Mouse (Mus musculus) testis, adult 10 weeks (tissue): Measurements from ENCODE around the gene Gm35315. TPM values are rescaled to one million over a fixed set of nuclear protein-coding genes. Genes with fewer than 3 reads are reported as not detected.

Source experiments
- polyA plus RNA-seq: library from polyadenylated mRNA; stranded (reverse); fragments of 350-450 nt; fragmentation: Illumina TruSeq; extraction: RNeasy Lipid Tissue Mini Kit (QIAGEN cat#74804); gene quantifications from one replicate; pipeline ENCODE4 v1.2.3, GENCODE M21; 2014; ENCODE audit warnings: low read depth, low replicate concordance

The Gm35315 gene
- polyA plus RNA-seq = 1.4 TPM

GRCm38 (mm10) chr5:110094030-110094846, at the start of gene Gm35315:
TSS of gene Gm35315 (minus strand) at chr5:110094420.

DNA sequence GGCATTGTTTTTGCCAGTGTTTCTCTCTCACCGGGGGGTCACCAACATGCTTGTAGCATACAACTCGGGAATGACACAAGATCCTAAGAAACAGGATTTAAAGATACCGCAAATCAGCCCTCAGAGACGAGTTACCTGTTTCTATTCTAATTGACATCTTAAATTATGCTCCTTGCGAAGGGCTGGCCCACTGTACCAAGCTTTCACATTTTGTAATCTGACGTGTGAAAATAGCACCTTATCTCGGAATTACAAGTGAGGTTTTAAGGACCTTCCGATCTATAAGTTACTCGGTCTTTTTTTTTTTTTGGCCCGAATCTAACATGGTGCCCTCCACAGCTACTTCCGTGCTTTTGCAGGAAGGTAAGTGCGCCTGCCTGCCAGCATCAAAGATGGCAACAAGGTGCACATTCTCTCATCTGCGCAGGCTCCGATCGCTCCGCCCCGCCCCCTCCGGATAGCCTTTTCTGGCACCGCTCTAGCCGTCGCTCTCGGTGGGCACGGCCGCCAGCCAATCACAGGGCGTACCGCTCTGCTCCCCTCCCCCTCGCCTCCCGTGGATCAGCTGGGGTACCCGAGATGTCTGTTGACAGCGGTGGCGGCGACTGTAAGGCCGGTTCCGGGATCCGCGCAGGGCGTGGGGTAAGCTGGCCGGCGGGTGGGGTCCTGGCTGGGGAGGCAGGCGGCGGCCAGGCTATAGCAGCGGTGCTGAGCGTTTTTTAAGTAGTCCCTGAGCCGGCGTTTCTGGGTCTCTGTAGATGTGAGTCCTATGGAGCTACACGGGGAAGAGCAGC, 41.3 kb upstream of the Gm35315 start, which contains the start of gene Chfr:
TSS of gene Chfr (plus strand) at position 550 of the 794 bp plus-strand sequence.

GRCm38 (mm10) chr5:110109991-110110441, 15.8 kb upstream of the Gm35315 start, which contains the start of gene Zfp605:
TSS of gene Zfp605 (plus strand) at chr5:110110092.

DNA sequence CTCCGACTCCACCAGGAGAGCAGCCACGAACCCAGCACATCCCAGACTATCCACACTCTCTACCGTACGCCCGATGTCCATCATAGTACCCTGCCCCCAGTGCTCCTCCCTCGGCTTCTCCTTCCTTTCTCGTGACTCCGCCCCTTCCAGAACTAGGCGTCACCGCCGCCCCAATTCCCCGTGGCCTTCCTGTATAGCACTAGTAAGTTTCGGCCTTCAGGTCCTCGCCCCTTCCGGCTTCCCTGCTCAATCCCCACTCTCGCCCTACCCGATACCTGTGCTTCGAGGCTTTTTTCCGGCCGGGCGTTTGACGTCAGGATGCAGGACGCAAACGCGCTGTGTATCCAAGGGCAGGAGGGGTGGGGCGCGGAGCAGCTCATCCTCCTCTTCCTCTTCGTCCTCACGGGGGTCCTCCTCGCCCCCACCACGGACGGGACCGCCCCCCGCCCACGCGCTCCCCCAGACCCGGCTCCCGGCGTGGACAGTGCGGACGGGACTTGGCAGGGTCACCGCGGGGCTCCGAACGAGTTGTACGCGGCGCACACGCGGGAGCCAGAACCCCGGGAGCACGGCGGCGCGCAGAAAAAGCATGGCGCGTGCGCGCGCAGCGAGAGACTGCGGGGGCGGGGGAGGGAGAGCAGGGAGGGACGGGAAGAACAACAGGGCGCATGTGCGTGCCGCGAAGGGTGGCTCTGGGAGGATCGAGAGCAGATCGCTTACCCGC, 13.5 kb upstream of the Gm35315 start, which contains the start of gene Gtpbp6:
TSS of gene Gtpbp6 (minus strand) at position 617 of the 724 bp plus-strand sequence.

GRCm38 (mm10) chr5:110099656-110100580, 5.7 kb upstream of the Gm35315 start, which contains the start of gene Plcxd1:
TSS of gene Plcxd1 (plus strand) at chr5:110099969.

DNA sequence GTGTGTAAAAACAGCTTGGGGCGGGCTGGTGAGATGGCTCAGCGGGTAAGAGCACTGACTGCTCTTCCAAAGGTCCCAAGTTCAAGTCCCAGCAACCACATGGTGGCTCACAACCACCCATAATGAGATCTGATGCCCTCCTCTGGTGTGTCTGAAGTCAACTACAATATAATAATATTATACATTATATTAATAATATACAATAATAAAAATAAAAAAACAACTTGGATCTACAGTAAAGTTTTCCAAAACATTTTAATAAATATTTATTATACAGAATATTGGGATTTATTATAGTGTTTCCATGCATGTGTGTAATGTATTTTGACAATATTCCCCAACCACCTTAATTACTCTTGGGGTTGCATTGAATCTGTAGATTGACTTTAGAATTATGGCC, 21.8 kb downstream of the Gm35315 start, which contains the start of gene Gm17655:
TSS of gene Gm17655 (minus strand) at position 101 of the 400 bp plus-strand sequence.

Other genes starting within 250 kb of the Gm35315 start
- gene Gm15446, start 171.0 kb downstream of the Gm35315 start, polyA plus RNA-seq = 43.5 TPM
- 40.7 TPM for gene Zfp932, start 97.9 kb downstream of the Gm35315 start, polyA plus RNA-seq
- gene Gm17655, start 21.9 kb downstream of the Gm35315 start, polyA plus RNA-seq = 5.9 TPM
- 0.10 TPM for gene Plcxd1, start 5.5 kb upstream of the Gm35315 start, polyA plus RNA-seq
- not detected for gene Gtpbp6, start 13.8 kb upstream of the Gm35315 start, polyA plus RNA-seq
- 3.8 TPM for gene Zfp605, start 15.7 kb upstream of the Gm35315 start, polyA plus RNA-seq
- gene Chfr, start 41.4 kb upstream of the Gm35315 start, polyA plus RNA-seq = 60.8 TPM
- 30.8 TPM for gene Golga3, start 82.3 kb upstream of the Gm35315 start, polyA plus RNA-seq
- gene Ankle2, start 136.6 kb upstream of the Gm35315 start, polyA plus RNA-seq = 66.7 TPM
- 19.7 TPM for gene Pgam5, start 175.5 kb upstream of the Gm35315 start, polyA plus RNA-seq
- gene Pxmp2, start 191.8 kb upstream of the Gm35315 start, polyA plus RNA-seq = 3.6 TPM
- gene Pole, start 191.9 kb upstream of the Gm35315 start, polyA plus RNA-seq = 42.3 TPM
- 22.6 TPM for gene P2rx2, start 248.8 kb upstream of the Gm35315 start, polyA plus RNA-seq